Mouse (Mus musculus) WW6 (cell line): ENCODE data around the gene Dcbld1.
"Not testable (repeated sequence)": the region's sequence is repeated elsewhere in the genome, so short reads cannot be mapped to it uniquely, and the experiment has no call there.

Experiments
- DNase-seq: peaks from one replicate; pipeline ENCODE4 v3.0.0-alpha.2; 2013; ENCODE audit warnings: low read depth, low spot score

Dcbld1 gene

GRCm38 (mm10) chr10:52302271-52302670, 68.9 kb downstream of the Dcbld1 start:
- no peak for DNase-seq

- DNase-seq, result no peak
These were observed 71.2 kb downstream of the Dcbld1 start for GRCm38 (mm10) chr10:52304574-52304973.

GRCm38 (mm10) chr10:52309196-52309595, 75.8 kb downstream of the Dcbld1 start:
- no peak for DNase-seq

- DNase-seq, result no peak
These were observed 86.3 kb downstream of the Dcbld1 start for GRCm38 (mm10) chr10:52319506-52320286.

- no peak for DNase-seq
These were observed 88.5 kb downstream of the Dcbld1 start for GRCm38 (mm10) chr10:52321918-52322317.

- no peak for DNase-seq
These were observed 97.6 kb downstream of the Dcbld1 start for GRCm38 (mm10) chr10:52331007-52331406.

GRCm38 (mm10) chr10:52343324-52343723, 109.9 kb downstream of the Dcbld1 start:
- not testable (repeated sequence) for DNase-seq

GRCm38 (mm10) chr10:52353184-52353583, 119.8 kb downstream of the Dcbld1 start:
- DNase-seq, result peak; percentile 33

- no peak for DNase-seq
These were observed 125.0 kb downstream of the Dcbld1 start, which contains the start of gene Gm26741 for GRCm38 (mm10) chr10:52358467-52358866. Gene Gm26741, plus strand, starts transcription at chr10:52358767.

GRCm38 (mm10) chr10:52360241-52360735, 126.9 kb downstream of the Dcbld1 start:
- DNase-seq, result no peak

- no peak for DNase-seq
These were observed 127.6 kb downstream of the Dcbld1 start for GRCm38 (mm10) chr10:52360862-52361609.

- no peak for DNase-seq
These were observed 135.0 kb downstream of the Dcbld1 start for GRCm38 (mm10) chr10:52368376-52368775.
